Mouse (Mus musculus) intestine, postnatal 0 days (tissue): ENCODE results near the gene Prpsap2. TPM values are rescaled to one million over a fixed set of nuclear protein-coding genes. Genes with fewer than 3 reads are reported as not detected.

Experiments used
- ATAC-seq: fragments of 200-750 bp; cut with Nextera tagmentation; 2 replicates; pipeline ENCODE4 v1.8.0; 2017; ENCODE audit warnings: mild to moderate bottlenecking, moderate TSS enrichment, moderate library complexity
- H3K27ac ChIP-seq: fragments of 300-500 bp; sonication (generic); 2 replicates; pipeline ENCODE4 v1.5.1; 2014; ENCODE audit warnings: mild to moderate bottlenecking, low read depth, low read length, moderate library complexity
- H3K27me3 ChIP-seq: fragments of 300-500 bp; sonication (generic); replicated peaks from 2 replicates; pipeline ENCODE4 v1.6.1; 2014; ENCODE audit warnings: low read length, mixed read lengths; ENCODE audit not compliant: control insufficient read depth, insufficient read depth
- H3K36me3 ChIP-seq: fragments of 300-500 bp; sonication (generic); 2 replicates; pipeline ENCODE4 v1.6.1; 2014; ENCODE audit warnings: mild to moderate bottlenecking, moderate library complexity; ENCODE audit not compliant: control insufficient read depth, insufficient read depth
- H3K4me1 ChIP-seq: fragments of 300-500 bp; sonication (generic); replicated peaks from 2 replicates; pipeline ENCODE4 v1.6.1; 2014; ENCODE audit warnings: antibody characterized with exemption, low read length, mixed read lengths; ENCODE audit not compliant: control insufficient read depth, insufficient read depth
- H3K4me2 ChIP-seq: fragments of 300-500 bp; sonication (generic); replicated peaks from 2 replicates; pipeline ENCODE4 v1.6.1; 2014; ENCODE audit warnings: low read depth, mild to moderate bottlenecking, moderate library complexity
- H3K4me3 ChIP-seq: fragments of 300-500 bp; sonication (generic); 2 replicates; pipeline ENCODE4 v1.5.1; 2014; ENCODE audit warnings: low read depth, low read length
- H3K9ac ChIP-seq: fragments of 300-500 bp; sonication (generic); 2 replicates; pipeline ENCODE4 v1.6.1; 2014; ENCODE audit warnings: mild to moderate bottlenecking, low read depth, low read length
- H3K9me3 ChIP-seq: fragments of 300-500 bp; sonication (generic); 2 replicates; pipeline ENCODE4 v1.6.1; 2016; ENCODE audit warnings: mixed run types; ENCODE audit not compliant: control insufficient read depth
- CTCF ChIP-seq: sonication (generic); IDR thresholded peaks from 2 replicates; pipeline ENCODE4 v1.5.1; 2016; ENCODE audit warnings: low read depth, mild to moderate bottlenecking, control low read depth, antibody characterized with exemption, moderate library complexity
- WGBS: fragments of 180-500 bp; shearing (Covaris S2); extraction: QIAGEN DNeasy Blood & Tissue Kit; methylation state at CpG from one replicate; pipeline ENCODE4 v1.1.7; 2014; 5-methylcytosine and 5-hydroxymethylcytosine counted together
- polyA plus RNA-seq: library from polyadenylated mRNA; unstranded; fragments of >200 nt; fragmentation: Nextera tagmentation; extraction: Ambion mirVana; gene quantifications from 2 replicates; pipeline ENCODE4 v1.2.1, GENCODE M21; 2015

Gene Prpsap2
- polyA plus RNA-seq, 1 experiment from 2014 or later, result 15.1 TPM

- Histone ChIP-seq H3K4me3 (no peak overlapping the region), H3K9me3 (no peaks in the 10 kb centered on the region), H3K9ac (no peak overlapping the region), H3K4me1 (no peaks in the 10 kb centered on the region), H3K4me2 (no peak overlapping the region), H3K36me3 (no peaks in the 10 kb centered on the region), H3K27me3 (no peaks in the 10 kb centered on the region), H3K27ac (no peak overlapping the region)
- WGBS, result 74% methylated on average over 8 of the region's 8 CpGs
- no peak for TF ChIP-seq CTCF
- no peak for ATAC-seq
These were observed 42.1 kb downstream of the Prpsap2 start for GRCm38 (mm10) chr11:61719826-61720225.

- Histone ChIP-seq H3K4me2 (no peak overlapping the region), H3K9me3 (no peaks in the 10 kb centered on the region), H3K27ac (no peak overlapping the region), H3K36me3 (no peaks in the 10 kb centered on the region), H3K9ac (no peak overlapping the region), H3K4me3 (no peak overlapping the region), H3K4me1 (no peaks in the 10 kb centered on the region), H3K27me3 (no peaks in the 10 kb centered on the region)
- WGBS, result 51% methylated on average over 3 of the region's 3 CpGs
- no peak for ATAC-seq
- no peak for TF ChIP-seq CTCF
These were observed 42.5 kb downstream of the Prpsap2 start for GRCm38 (mm10) chr11:61719387-61719786.

- Histone ChIP-seq H3K4me1 (no peaks in the 10 kb centered on the region), H3K27me3 (no peaks in the 10 kb centered on the region), H3K9ac (no peak overlapping the region), H3K9me3 (no peaks in the 10 kb centered on the region), H3K27ac (no peak overlapping the region), H3K4me3 (no peak overlapping the region), H3K4me2 (no peak overlapping the region), H3K36me3 (no peaks in the 10 kb centered on the region)
- no peak for TF ChIP-seq CTCF
- ATAC-seq, result no peak
- WGBS, result 65% methylated on average over 5 of the region's 5 CpGs
These were observed 43.9 kb downstream of the Prpsap2 start for GRCm38 (mm10) chr11:61717990-61718389.

- no peak overlapping the region for H3K9ac ChIP-seq
- 61% methylated on average over 6 of the region's 6 CpGs for WGBS
- H3K9me3 ChIP-seq, result no peaks in the 10 kb centered on the region
- no peak for ATAC-seq
- TF ChIP-seq CTCF, result no peak
- H3K36me3 ChIP-seq, result no peaks in the 10 kb centered on the region
- H3K27me3 ChIP-seq, result no peaks in the 10 kb centered on the region
- H3K27ac ChIP-seq, result no peak overlapping the region
- no peaks in the 10 kb centered on the region for H3K4me1 ChIP-seq
- H3K4me3 ChIP-seq, result no peak overlapping the region
- H3K4me2 ChIP-seq, result no peak overlapping the region
These were observed 46.8 kb downstream of the Prpsap2 start for GRCm38 (mm10) chr11:61715130-61715529.

- 44% methylated on average over 11 of the region's 11 CpGs for WGBS
- no peak overlapping the region for H3K27ac ChIP-seq
These were observed 47.4 kb downstream of the Prpsap2 start for GRCm38 (mm10) chr11:61714346-61715117.

GRCm38 (mm10) chr11:61713157-61713855 lies 48.6 kb downstream of the Prpsap2 start:
- Histone ChIP-seq H3K36me3 (no peaks in the 10 kb centered on the region), H3K9ac (0 out of 2 replicates have a peak overlapping the region, but pooled peaks have one; percentile 7), H3K4me1 (no peaks in the 10 kb centered on the region), H3K4me3 (no peak overlapping the region), H3K27ac (no peak overlapping the region), H3K27me3 (no peaks in the 10 kb centered on the region), H3K9me3 (no peaks in the 10 kb centered on the region), H3K4me2 (no peak overlapping the region)
- WGBS, result 73% methylated on average over 15 of the region's 15 CpGs
- TF ChIP-seq CTCF, result no peak
- no peak for ATAC-seq

More at GRCm38 (mm10) chr11:61714346-61715117, 47.4 kb downstream of the Prpsap2 start:
- TF ChIP-seq CTCF, result peak; percentile 96
- Histone ChIP-seq H3K4me3 (no peak overlapping the region), H3K9ac (no peak overlapping the region), H3K36me3 (no peaks in the 10 kb centered on the region), H3K9me3 (no peaks in the 10 kb centered on the region), H3K27me3 (no peaks in the 10 kb centered on the region), H3K4me1 (no peaks in the 10 kb centered on the region), H3K4me2 (no peak overlapping the region)
- ATAC-seq, result peak; percentile 63; the same call in 1 of the 2 replicates
